Mouse (Mus musculus) bone marrow, adult 2 months (tissue): ENCODE data around the gene Ddx19a. TPM values are rescaled to one million over a fixed set of nuclear protein-coding genes. Genes with fewer than 3 reads are reported as not detected.
"Not testable (repeated sequence)": the region's sequence is repeated elsewhere in the genome, so short reads cannot be mapped to it uniquely, and the experiment has no call there.

Experiments used
- H3K27ac ChIP-seq: fragments of 200-500 bp; 2 replicates; pipeline ENCODE4 v1.5.1; 2012; ENCODE audit warnings: low read depth, mild to moderate bottlenecking, control low read depth, inconsistent platforms, low read length; ENCODE audit not compliant: control insufficient read depth, poor library complexity, insufficient read depth
- H3K4me1 ChIP-seq: fragments of 200-500 bp; 2 replicates; pipeline ENCODE4 v1.6.1; 2011; ENCODE audit warnings: low read length; ENCODE audit not compliant: control insufficient read depth, insufficient read depth
- H3K4me3 ChIP-seq: fragments of 200-500 bp; replicated peaks from 2 replicates; pipeline ENCODE3; 2011; ENCODE audit warnings: mild to moderate bottlenecking, low read depth, low read length, control low read depth; ENCODE audit not compliant: control insufficient read depth
- CTCF ChIP-seq: fragments of 200-500 bp; IDR thresholded peaks from 2 replicates; pipeline ENCODE4 v1.5.1; 2011; ENCODE audit warnings: low read length, control low read depth; ENCODE audit not compliant: control insufficient read depth, insufficient read depth
- POLR2A ChIP-seq: fragments of 200-500 bp; IDR thresholded peaks from 2 replicates; pipeline ENCODE4 v1.6.1; 2011; ENCODE audit warnings: low read depth, mild to moderate bottlenecking, control low read depth, low read length, borderline replicate concordance; ENCODE audit not compliant: control insufficient read depth
- WGBS: fragments of 180-500 bp; shearing (Covaris S2); methylation state at CpG from one replicate; pipeline ENCODE4 v1.1.7; 2018; 5-methylcytosine and 5-hydroxymethylcytosine counted together
- polyA plus RNA-seq: library from polyadenylated mRNA; stranded (reverse); fragments of >200 nt; gene quantifications from 2 replicates; pipeline ENCODE4 v1.2.4, GENCODE M21; 2011; ENCODE audit warnings: low replicate concordance; ENCODE audit not compliant: missing spikeins, insufficient read depth, insufficient read length

Gene Ddx19a
- polyA plus RNA-seq, 1 experiment: 17.3 TPM

DNA sequence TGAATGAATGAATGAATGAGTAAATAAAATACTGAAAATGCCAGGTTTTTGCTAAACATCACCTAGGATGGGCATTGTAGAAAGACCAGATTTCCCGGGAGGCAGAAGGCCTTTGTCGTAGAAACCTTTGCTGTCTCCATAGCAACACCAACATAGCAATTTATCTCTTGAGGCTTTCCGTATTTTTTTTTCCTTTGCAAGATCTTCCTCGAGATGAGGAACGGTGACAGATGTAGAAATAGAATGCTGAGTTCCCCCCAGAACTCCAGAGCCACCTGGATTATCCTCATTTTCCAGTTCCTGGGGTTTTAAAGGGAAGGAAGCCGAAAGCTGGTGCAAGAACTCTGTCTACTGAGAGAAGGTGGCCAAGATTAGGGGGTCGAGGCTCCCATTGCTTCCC is 32.9 kb downstream of the Ddx19a start:
- 84% methylated on average over 7 of the region's 7 CpGs for WGBS
- TF ChIP-seq POLR2A: no peak
- no peak for TF ChIP-seq CTCF
- Histone ChIP-seq H3K27ac (no peak overlapping the region), H3K4me1 (no peaks in the 10 kb centered on the region; the same call in 1 of the 2 replicates), H3K4me3 (no peak overlapping the region)

DNA sequence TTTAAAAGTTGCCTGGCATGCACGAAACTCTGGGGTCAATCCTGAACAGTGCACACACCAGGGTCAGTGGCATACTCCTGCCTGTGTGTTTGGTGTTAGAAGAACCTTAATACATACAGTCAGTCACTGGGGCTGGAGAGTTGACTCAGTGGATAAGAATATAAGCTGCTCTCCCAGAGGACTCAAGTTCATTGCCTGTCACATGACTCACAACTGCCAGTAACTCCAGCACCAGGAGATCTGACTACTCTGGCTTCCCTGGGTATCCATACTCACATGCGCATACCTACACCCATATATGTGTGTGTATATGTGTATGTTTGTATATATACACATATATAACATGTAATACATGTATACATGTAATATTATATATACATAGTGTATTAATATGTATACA is 34.5 kb downstream of the Ddx19a start:
- H3K27ac ChIP-seq: no peak overlapping the region
- H3K4me3 ChIP-seq: no peak overlapping the region
- WGBS: 92% methylated on average over 2 of the region's 2 CpGs
- H3K4me1 ChIP-seq: no peaks in the 10 kb centered on the region; the same call in 1 of the 2 replicates
- no peak for TF ChIP-seq CTCF
- no peak for TF ChIP-seq POLR2A

GRCm38 (mm10) chr8:110959906-110960305 is 37.7 kb downstream of the Ddx19a start:
- no peaks in the 10 kb centered on the region for H3K4me1 ChIP-seq
- 94% methylated on average over 6 of the region's 6 CpGs for WGBS
- no peak overlapping the region for H3K27ac ChIP-seq
- no peak overlapping the region for H3K4me3 ChIP-seq
- no peak for TF ChIP-seq CTCF
- TF ChIP-seq POLR2A: no peak

GRCm38 (mm10) chr8:110959071-110959780 is 38.4 kb downstream of the Ddx19a start:
- Histone ChIP-seq H3K4me1 (no peaks in the 10 kb centered on the region; the same call in 1 of the 2 replicates), H3K27ac (no peak overlapping the region), H3K4me3 (no peak overlapping the region)
- TF ChIP-seq CTCF (no peak), POLR2A (no peak)
- 94% methylated on average over 12 of the region's 12 CpGs for WGBS

- WGBS: 92% methylated on average over 7 of the region's 7 CpGs
- H3K4me3 ChIP-seq, H3K4me1 ChIP-seq, H3K27ac ChIP-seq: not testable (repeated sequence)
Measured at GRCm38 (mm10) chr8:110958553-110958952, 39.0 kb downstream of the Ddx19a start.

DNA sequence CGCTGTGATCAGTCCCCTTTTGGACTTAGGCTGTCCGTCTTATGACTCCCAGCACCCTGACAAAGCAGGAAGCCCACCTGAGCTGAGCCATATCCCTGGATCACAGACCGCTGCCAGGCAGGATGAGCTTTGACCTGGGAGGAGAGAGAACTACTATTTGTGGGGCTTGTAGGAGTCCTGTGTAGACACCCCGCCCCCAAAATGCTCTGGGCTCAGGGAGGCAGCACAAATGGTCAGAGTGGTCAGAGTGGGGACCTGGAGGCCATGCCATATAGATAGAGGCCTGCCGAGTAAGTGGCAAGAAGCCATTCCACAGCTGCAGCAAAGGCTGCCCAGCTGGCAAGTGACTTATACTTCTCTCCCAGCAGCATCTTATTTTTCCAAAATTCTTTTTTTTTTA is 39.5 kb downstream of the Ddx19a start:
- no peak overlapping the region for H3K27ac ChIP-seq
- H3K4me1 ChIP-seq: no peaks in the 10 kb centered on the region; the same call in 1 of the 2 replicates
- 94% methylated on average over 5 of the region's 5 CpGs for WGBS
- no peak overlapping the region for H3K4me3 ChIP-seq
- TF ChIP-seq POLR2A: no peak
- TF ChIP-seq CTCF: no peak

GRCm38 (mm10) chr8:110957471-110957870 is 40.1 kb downstream of the Ddx19a start:
- H3K4me1 ChIP-seq: no peaks in the 10 kb centered on the region; the same call in 1 of the 2 replicates

GRCm38 (mm10) chr8:110956619-110957450 is 40.8 kb downstream of the Ddx19a start:
- H3K4me3 ChIP-seq: no peak overlapping the region
- WGBS: 93% methylated on average over 15 of the region's 15 CpGs

More at GRCm38 (mm10) chr8:110957471-110957870, 40.1 kb downstream of the Ddx19a start:
- WGBS: 92% methylated on average over 19 of the region's 19 CpGs
- no peak overlapping the region for H3K27ac ChIP-seq
- TF ChIP-seq POLR2A (no peak), CTCF (no peak)
- H3K4me3 ChIP-seq: no peak overlapping the region

More at GRCm38 (mm10) chr8:110956619-110957450, 40.8 kb downstream of the Ddx19a start:
- Histone ChIP-seq H3K27ac (no peak overlapping the region; the same call in 1 of the 2 replicates), H3K4me1 (no peaks in the 10 kb centered on the region; the same call in 1 of the 2 replicates)
- TF ChIP-seq POLR2A (no peak), CTCF (no peak)
